ENCODE assay signal across 8 mouse cellular contexts in the genomic region with DNA sequence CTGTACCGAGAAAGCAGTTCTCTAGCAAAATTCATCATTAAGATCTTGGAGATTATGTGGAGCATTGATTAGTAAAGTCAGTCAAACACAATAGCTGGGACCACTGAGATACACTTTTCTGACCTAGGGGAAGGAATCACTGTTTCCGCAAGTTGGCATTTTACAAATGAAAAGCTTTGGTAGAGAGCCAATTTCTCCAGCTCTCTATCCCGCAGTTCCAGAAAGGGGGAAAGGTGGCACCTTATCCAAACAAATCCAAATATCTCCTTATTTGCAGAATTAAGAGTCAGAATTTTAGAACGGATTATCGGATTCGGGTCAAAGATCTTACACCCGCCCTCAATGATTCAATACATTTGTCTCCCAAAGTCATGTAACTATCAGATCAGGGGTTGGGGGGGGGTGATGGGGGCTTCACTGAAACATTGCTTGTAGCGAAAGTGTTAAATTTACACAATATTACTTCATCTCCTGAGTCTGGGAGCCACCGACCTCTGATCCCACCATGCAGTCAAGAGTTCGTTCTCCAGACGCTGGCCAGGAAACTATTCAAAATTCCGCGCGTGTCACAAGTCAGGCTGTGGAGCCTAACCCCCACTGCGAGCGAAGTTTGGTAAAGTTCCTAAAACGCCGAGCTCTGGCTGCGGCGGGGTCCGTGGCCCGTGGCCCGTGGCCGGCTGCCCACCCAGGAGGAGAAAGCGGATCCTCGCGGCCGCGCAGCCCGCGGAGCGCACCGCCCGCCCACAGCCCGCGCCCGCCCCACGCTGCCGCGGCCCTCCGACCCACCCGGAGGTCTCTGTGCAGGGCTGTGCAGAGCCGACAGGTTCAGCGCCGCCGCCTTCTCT. TPM values are rescaled to one million over a fixed set of nuclear protein-coding genes. Genes with fewer than 3 reads are reported as not detected.
DNase-seq lines count a peak whose midpoint lies in the region; ATAC-seq and TF ChIP-seq lines count a peak whose summit lies in the region.

No protein-coding gene starts in this region.

- TF ChIP-seq CTCF in ES-Bruce4 (IDR thresholded peaks at IDR 0.05; ENCODE audit: low read depth, low read length), result no peak
- no peak for TF ChIP-seq CTCF in lung, postnatal 0 days (IDR thresholded peaks at IDR 0.05)

- no peaks in the 10 kb centered on the region for H3K4me1 ChIP-seq in ES-Bruce4 (ENCODE audit: control insufficient read depth, insufficient read depth, low read length)
- no peaks in the 10 kb centered on the region for H3K4me1 ChIP-seq in lung, postnatal 0 days (ENCODE audit: insufficient read depth, low read depth, low read length)

- ATAC-seq in granulocyte monocyte progenitor cell, adult 5-6 weeks (replicated peaks; ENCODE audit: poor library complexity, severe bottlenecking), result peak; percentile 66
- no peak; the same call in 1 of the 2 replicates for ATAC-seq in lung, postnatal 0 days

- WGBS in lung, postnatal 0 days, result 4% methylated on average over 42 of the region's 46 CpGs

- peak overlapping the region; percentile 97 for H3K9ac ChIP-seq in ES-Bruce4 (ENCODE audit: low read depth, poor library complexity, severe bottlenecking)
- H3K9ac ChIP-seq in lung, postnatal 0 days (replicated peaks; ENCODE audit: low read depth), result peak overlapping the region; percentile 44

- peak overlapping the region; percentile 99 for H3K4me2 ChIP-seq in lung, postnatal 0 days (replicated peaks; ENCODE audit: low read depth, low read length)

- TF ChIP-seq EP300 in ES-Bruce4 (IDR thresholded peaks at IDR 0.05; ENCODE audit: insufficient read depth, low read depth, low read length), result no peak
- TF ChIP-seq EP300 in lung, postnatal 0 days (IDR thresholded peaks at IDR 0.05), result no peak

- H3K27me3 ChIP-seq in ES-Bruce4 (ENCODE audit: control insufficient read depth, insufficient read depth, low read length, poor library complexity, severe bottlenecking), result no peaks in the 10 kb centered on the region
- H3K27me3 ChIP-seq in lung, postnatal 0 days (replicated peaks; ENCODE audit: insufficient read depth, low read length), result no peaks in the 10 kb centered on the region

- no peak for TF ChIP-seq POLR2A in ES-Bruce4 (IDR thresholded peaks at IDR 0.05; ENCODE audit: insufficient read depth, low read length)

- H3K4me3 ChIP-seq in ES-Bruce4 (ENCODE audit: low read depth, low read length), result peak overlapping the region; percentile 67
- peak overlapping the region; percentile 60 for H3K4me3 ChIP-seq in lung, postnatal 0 days (ENCODE audit: low read depth, low read length)

- DNase-seq in heart, adult 11 months, result peak; percentile 59
- DNase-seq in heart, postnatal 10 days, result no peak
- DNase-seq in lung, postnatal 0 days (ENCODE audit: low spot score), result peak; percentile 10
- DNase-seq in urinary bladder, postnatal 25 days (ENCODE audit: low spot score), result no peak
- DNase-seq in urinary bladder, adult 18-20 months (ENCODE audit: low spot score in 2 of 2), result no peak
- DNase-seq in ovary, postnatal 10 days (ENCODE audit: low spot score), result no peak

- no peaks in the 10 kb centered on the region for H3K36me3 ChIP-seq in ES-Bruce4 (ENCODE audit: control insufficient read depth, insufficient read depth, low read length, poor library complexity, severe bottlenecking)
- H3K36me3 ChIP-seq in lung, postnatal 0 days (ENCODE audit: insufficient read depth, low read length), result no peaks in the 10 kb centered on the region

- intact Hi-C loops in heart, postnatal 10 days (cut with DNase I), result no loop called here

- H3K9me3 ChIP-seq in ES-Bruce4 (replicated peaks; ENCODE audit: control insufficient read depth, insufficient read depth, low read length, poor library complexity, severe bottlenecking), result no peaks in the 10 kb centered on the region
- H3K9me3 ChIP-seq in lung, postnatal 0 days (ENCODE audit: low read length), result no peaks in the 10 kb centered on the region

- no peak overlapping the region for H3K27ac ChIP-seq in ES-Bruce4 (ENCODE audit: insufficient read depth, low read length)
- no peak overlapping the region for H3K27ac ChIP-seq in lung, postnatal 0 days (ENCODE audit: low read length)

RNA-seq across cellular contexts. Expression of gene Depdc7, which starts 0.6 kb away (rescaled TPM):
- total RNA-seq in heart, postnatal 10 days (2021), result 1 to 10 TPM in 1 of 2 experiments, under 1 TPM in 1; 0.89 to 1.5 TPM
- polyA plus RNA-seq in ES-Bruce4 (2011; ENCODE audit: insufficient read depth, insufficient read length, low read depth, missing spikeins), result 7.9 and 8.0 TPM in 2 replicates
- 2.4 and 2.9 TPM in 2 replicates for total RNA-seq in granulocyte monocyte progenitor cell, adult 5-6 weeks (2014; fragmentation: Nextera tagmentation)
- 4.7 and 11.6 TPM in 2 replicates for total RNA-seq in granulocyte monocyte progenitor cell, adult 5-6 weeks (2017)
- 2.2 and 2.7 TPM in 2 replicates for polyA plus RNA-seq in lung, postnatal 0 days (2015; fragmentation: Nextera tagmentation; extraction: Ambion mirVana)

RNA-seq across cellular contexts. Expression of gene Pin1rt1, which starts 25.9 kb away (rescaled TPM):
- not detected for total RNA-seq in heart, postnatal 10 days (2021)
- not detected in 2 replicates for polyA plus RNA-seq in ES-Bruce4 (2011; ENCODE audit: insufficient read depth, insufficient read length, low read depth, missing spikeins)
- not detected in 2 replicates for total RNA-seq in granulocyte monocyte progenitor cell, adult 5-6 weeks (2014; fragmentation: Nextera tagmentation)
- not detected in 2 replicates for total RNA-seq in granulocyte monocyte progenitor cell, adult 5-6 weeks (2017)
- not detected in 2 replicates for polyA plus RNA-seq in lung, postnatal 0 days (2015; fragmentation: Nextera tagmentation; extraction: Ambion mirVana)

RNA-seq across cellular contexts. Expression of gene Tcp11l1, which starts 30.1 kb away (rescaled TPM):
- 1 to 10 TPM; 6.2 to 8.5 TPM for total RNA-seq in heart, postnatal 10 days (2021)
- 8.1 and 8.6 TPM in 2 replicates for polyA plus RNA-seq in ES-Bruce4 (2011; ENCODE audit: insufficient read depth, insufficient read length, low read depth, missing spikeins)
- total RNA-seq in granulocyte monocyte progenitor cell, adult 5-6 weeks (2014; fragmentation: Nextera tagmentation), result 18.3 and 21.3 TPM in 2 replicates
- total RNA-seq in granulocyte monocyte progenitor cell, adult 5-6 weeks (2017), result 7.9 and 10.5 TPM in 2 replicates
- polyA plus RNA-seq in lung, postnatal 0 days (2015; fragmentation: Nextera tagmentation; extraction: Ambion mirVana), result 12.5 and 12.9 TPM in 2 replicates

Comparison
In these comparisons a context has a peak if more than half of its experiments do, and no peak if none do; other contexts are left out.
1. DNase-seq: peak in heart, adult 11 months (single experiment) and lung, postnatal 0 days (single experiment); none in heart, postnatal 10 days (0 of 2), urinary bladder, postnatal 25 days (single experiment), urinary bladder, adult 18-20 months (0 of 2) and ovary, postnatal 10 days (single experiment).